Mouse (Mus musculus) forebrain, embryonic 11.5 days (tissue): ENCODE measurements around the gene Prkci. TPM values are rescaled to one million over a fixed set of nuclear protein-coding genes. Genes with fewer than 3 reads are reported as not detected.

Source experiments
- ATAC-seq: fragments of 200-750 bp; cut with Nextera tagmentation; replicated peaks from 2 replicates; pipeline ENCODE4 v1.8.0; 2017; ENCODE audit warnings: moderate TSS enrichment; ENCODE audit not compliant: low FRiP score
- DNase-seq: peaks from one replicate; pipeline ENCODE4 v3.0.0-alpha.2; 2017; ENCODE audit warnings: low spot score
- H3K27ac ChIP-seq: fragments of 300-500 bp; sonication (generic); 2 replicates; pipeline ENCODE4 v1.5.1; 2014; ENCODE audit warnings: low read depth, low read length
- H3K27me3 ChIP-seq: fragments of 300-500 bp; sonication (generic); 2 replicates; pipeline ENCODE4 v1.6.1; 2014; ENCODE audit warnings: mild to moderate bottlenecking, low read length, mixed read lengths; ENCODE audit not compliant: control insufficient read depth, insufficient read depth
- H3K36me3 ChIP-seq: fragments of 300-500 bp; sonication (generic); 2 replicates; pipeline ENCODE4 v1.6.1; 2014; ENCODE audit warnings: mild to moderate bottlenecking, low read length, moderate library complexity, mixed read lengths; ENCODE audit not compliant: control insufficient read depth, insufficient read depth
- H3K4me1 ChIP-seq: fragments of 300-500 bp; sonication (generic); replicated peaks from 2 replicates; pipeline ENCODE4 v1.6.1; 2014; ENCODE audit warnings: low read length, mixed read lengths; ENCODE audit not compliant: control insufficient read depth, insufficient read depth
- H3K4me2 ChIP-seq: fragments of 300-500 bp; sonication (generic); 2 replicates; pipeline ENCODE4 v1.6.1; 2014; ENCODE audit warnings: low read depth, mild to moderate bottlenecking, low read length, moderate library complexity, mixed read lengths; ENCODE audit not compliant: severe bottlenecking
- H3K4me3 ChIP-seq: fragments of 300-500 bp; sonication (generic); 2 replicates; pipeline ENCODE4 v1.5.1; 2014; ENCODE audit warnings: low read depth, low read length
- H3K9ac ChIP-seq: fragments of 300-500 bp; sonication (generic); 2 replicates; pipeline ENCODE4 v1.6.1; 2014; ENCODE audit warnings: low read length
- H3K9me3 ChIP-seq: fragments of 300-500 bp; sonication (generic); 2 replicates; pipeline ENCODE4 v1.6.1; 2016; ENCODE audit warnings: low read length, mixed read lengths; ENCODE audit not compliant: control insufficient read depth
- WGBS: fragments of 180-500 bp; shearing (Covaris S2); extraction: QIAGEN DNeasy Blood & Tissue Kit; methylation state at CpG from one replicate; pipeline ENCODE4 v1.1.7; 2014; 5-methylcytosine and 5-hydroxymethylcytosine counted together
- polyA plus RNA-seq: library from polyadenylated mRNA; unstranded; fragments of >200 nt; fragmentation: Nextera tagmentation; extraction: Ambion mirVana; gene quantifications from 2 replicates; pipeline ENCODE4 v1.2.1, GENCODE M21; 2014

The Prkci gene
- polyA plus RNA-seq, 1 experiment from 2014 or later, result 44.9 TPM

GRCm38 (mm10) chr3:31001048-31001676 lies 5.6 kb downstream of the Prkci start:
- H3K4me2 ChIP-seq, result no peak overlapping the region
- ATAC-seq (no peak), DNase-seq (no peak)
- no peaks in the 10 kb centered on the region for H3K9me3 ChIP-seq
- no peaks in the 10 kb centered on the region for H3K27me3 ChIP-seq
- no peak overlapping the region for H3K9ac ChIP-seq
- WGBS, result 52% methylated on average over 3 of the region's 3 CpGs
- no peak overlapping the region for H3K27ac ChIP-seq
- H3K4me1 ChIP-seq, result peaks cover 5% of the 10 kb centered on the region; the same call in 1 of the 2 replicates
- H3K36me3 ChIP-seq, result no peaks in the 10 kb centered on the region
- no peak overlapping the region for H3K4me3 ChIP-seq

- H3K4me3 ChIP-seq, result no peak overlapping the region
- H3K4me1 ChIP-seq, result no peaks in the 10 kb centered on the region
- no peaks in the 10 kb centered on the region for H3K9me3 ChIP-seq
- H3K36me3 ChIP-seq, result no peaks in the 10 kb centered on the region
- 73% methylated on average over 6 of the region's 6 CpGs for WGBS
- ATAC-seq (no peak), DNase-seq (no peak)
- H3K27me3 ChIP-seq, result no peaks in the 10 kb centered on the region
- H3K9ac ChIP-seq, result no peak overlapping the region
- no peak overlapping the region for H3K4me2 ChIP-seq
- no peak overlapping the region for H3K27ac ChIP-seq
Measured at GRCm38 (mm10) chr3:31004320-31005209, 9.0 kb downstream of the Prkci start.

GRCm38 (mm10) chr3:31014374-31014773 lies 18.8 kb downstream of the Prkci start:
- H3K9me3 ChIP-seq, result no peaks in the 10 kb centered on the region
- no peak overlapping the region for H3K9ac ChIP-seq
- H3K4me2 ChIP-seq, result no peak overlapping the region
- H3K36me3 ChIP-seq, result no peaks in the 10 kb centered on the region
- DNase-seq (no peak), ATAC-seq (no peak)
- WGBS, result 94% methylated on average over 2 of the region's 2 CpGs
- H3K4me3 ChIP-seq, result no peak overlapping the region
- no peak overlapping the region for H3K27ac ChIP-seq
- H3K27me3 ChIP-seq, result no peaks in the 10 kb centered on the region
- H3K4me1 ChIP-seq, result no peaks in the 10 kb centered on the region; the same call in 1 of the 2 replicates

- DNase-seq (no peak), ATAC-seq (no peak)
- H3K27ac ChIP-seq, result no peak overlapping the region
Measured at GRCm38 (mm10) chr3:31015682-31016443, 20.3 kb downstream of the Prkci start.

GRCm38 (mm10) chr3:31016594-31017196 lies 21.1 kb downstream of the Prkci start:
- no peaks in the 10 kb centered on the region for H3K36me3 ChIP-seq
- no peak overlapping the region for H3K27ac ChIP-seq
- no peak overlapping the region for H3K4me3 ChIP-seq
- no peaks in the 10 kb centered on the region for H3K9me3 ChIP-seq
- H3K4me2 ChIP-seq, result no peak overlapping the region
- no peak for DNase-seq
- no peak for ATAC-seq
- 51% methylated on average over 9 of the region's 9 CpGs for WGBS
- H3K4me1 ChIP-seq, result no peaks in the 10 kb centered on the region; the same call in 1 of the 2 replicates
- no peak overlapping the region for H3K9ac ChIP-seq
- H3K27me3 ChIP-seq, result no peaks in the 10 kb centered on the region

More at GRCm38 (mm10) chr3:31015682-31016443, 20.3 kb downstream of the Prkci start:
- H3K9ac ChIP-seq, result no peak overlapping the region
- no peaks in the 10 kb centered on the region for H3K9me3 ChIP-seq
- H3K36me3 ChIP-seq, result no peaks in the 10 kb centered on the region
- WGBS, result 78% methylated on average over 10 of the region's 10 CpGs
- H3K4me2 ChIP-seq, result no peak overlapping the region
- no peaks in the 10 kb centered on the region; the same call in 1 of the 2 replicates for H3K4me1 ChIP-seq
- H3K4me3 ChIP-seq, result no peak overlapping the region
- H3K27me3 ChIP-seq, result no peaks in the 10 kb centered on the region

GRCm38 (mm10) chr3:31017652-31018051 lies 22.1 kb downstream of the Prkci start:
- Histone ChIP-seq H3K9ac (no peak overlapping the region), H3K27ac (no peak overlapping the region), H3K27me3 (no peaks in the 10 kb centered on the region), H3K9me3 (no peaks in the 10 kb centered on the region), H3K4me1 (no peaks in the 10 kb centered on the region; the same call in 1 of the 2 replicates), H3K36me3 (no peaks in the 10 kb centered on the region), H3K4me2 (no peak overlapping the region), H3K4me3 (no peak overlapping the region)
- WGBS, result 59% methylated on average over 4 of the region's 4 CpGs
- DNase-seq (no peak), ATAC-seq (no peak)

GRCm38 (mm10) chr3:31019287-31019686 lies 23.7 kb downstream of the Prkci start:
- Histone ChIP-seq H3K27me3 (no peaks in the 10 kb centered on the region), H3K4me1 (no peaks in the 10 kb centered on the region; the same call in 1 of the 2 replicates), H3K9me3 (no peaks in the 10 kb centered on the region), H3K36me3 (no peaks in the 10 kb centered on the region), H3K27ac (no peak overlapping the region), H3K4me3 (no peak overlapping the region), H3K4me2 (no peak overlapping the region), H3K9ac (no peak overlapping the region)
- DNase-seq (no peak), ATAC-seq (no peak)
- 91% methylated on average over 1 of the region's 1 CpGs for WGBS

- WGBS, result 92% methylated on average over 5 of the region's 5 CpGs
- DNase-seq, result no peak
- no peaks in the 10 kb centered on the region for H3K36me3 ChIP-seq
- no peak overlapping the region for H3K27ac ChIP-seq
- no peaks in the 10 kb centered on the region for H3K27me3 ChIP-seq
- no peaks in the 10 kb centered on the region for H3K9me3 ChIP-seq
- H3K4me3 ChIP-seq, result no peak overlapping the region
- ATAC-seq, result no peak
- H3K9ac ChIP-seq, result no peak overlapping the region
- no peak overlapping the region for H3K4me2 ChIP-seq
- no peaks in the 10 kb centered on the region; the same call in 1 of the 2 replicates for H3K4me1 ChIP-seq
Measured at GRCm38 (mm10) chr3:31019793-31020447, 24.4 kb downstream of the Prkci start.
